Mouse (Mus musculus) E14TG2a.4 (cell line): ENCODE measurements around the gene Ppp1r13b.

Source experiments
- CTCF ChIP-seq: conservative IDR thresholded peaks from 2 replicates; pipeline ENCODE4 v1.5.1; 2014; ENCODE audit warnings: low read length
- NANOG ChIP-seq: IDR thresholded peaks from 2 replicates; pipeline ENCODE4 v1.6.1; 2014; ENCODE audit warnings: borderline replicate concordance, low read length, mixed read lengths
- POU5F1 ChIP-seq: IDR thresholded peaks from 2 replicates; pipeline ENCODE4 v1.6.1; 2014; ENCODE audit warnings: low read length, borderline replicate concordance

DNA sequence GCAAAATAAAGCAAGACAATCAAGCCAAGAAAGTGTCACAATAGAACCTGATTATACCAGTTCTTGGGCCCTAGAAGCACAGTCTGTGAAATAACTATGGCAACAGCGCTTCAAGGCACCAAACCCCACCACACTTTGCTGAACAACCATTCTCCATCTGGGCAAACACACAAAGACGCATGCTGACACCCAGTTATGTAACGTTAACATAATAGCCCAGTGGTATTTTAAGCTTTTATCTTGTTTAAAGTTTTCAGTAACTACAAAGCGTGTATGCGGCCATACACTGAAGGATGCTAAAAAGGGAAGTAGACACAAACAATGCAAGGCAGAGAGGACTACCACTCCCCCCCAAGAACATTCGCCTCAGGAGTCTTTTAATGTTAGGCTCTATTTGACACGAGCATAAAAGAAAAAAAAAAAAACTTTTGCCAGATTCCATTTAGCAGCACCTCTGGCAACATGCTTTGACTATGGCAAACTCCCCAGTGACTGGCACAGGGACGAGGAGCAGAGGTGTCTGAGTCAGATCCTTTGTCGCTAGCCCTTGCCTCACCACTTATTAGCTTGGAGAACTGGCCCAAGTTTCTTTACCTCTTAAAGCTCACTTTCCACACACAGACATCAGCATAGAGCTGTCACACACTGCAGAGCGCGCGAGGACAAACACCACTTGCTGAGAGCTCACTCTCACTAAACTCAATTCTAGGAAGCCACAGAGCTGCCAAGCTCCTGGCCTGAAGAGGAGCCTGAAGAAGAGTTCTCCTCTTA, 6.6 kb downstream of the Ppp1r13b start:
- TF ChIP-seq CTCF = no peak
- TF ChIP-seq POU5F1 = no peak
- TF ChIP-seq NANOG = no peak
